Mouse (Mus musculus): Measurements from ENCODE around the gene Foxp3. TPM values are rescaled to one million over a fixed set of nuclear protein-coding genes. Genes with fewer than 3 reads are reported as not detected.

Gene Foxp3
- polyA plus RNA-seq, 1 experiment: not detected

GRCm38 (mm10) chrX:7605575-7605941, 32.1 kb downstream of the Foxp3 start:
- H3K4me3 ChIP-seq (ENCODE audit: insufficient read depth, low read depth, low read length): no peak overlapping the region
- 33% methylated on average over 8 of the region's 8 CpGs for WGBS
- no peak overlapping the region for H3K27ac ChIP-seq (ENCODE audit: insufficient read depth, low read depth, low read length)

GRCm38 (mm10) chrX:7606783-7607182, 33.3 kb downstream of the Foxp3 start, which contains the start of gene Cacna1f:
Gene Cacna1f (plus strand): TSS chrX:7607083.
- H3K4me3 ChIP-seq (ENCODE audit: insufficient read depth, low read depth, low read length): no peak within 1 kb of the TSS
- TF ChIP-seq CTCF (IDR thresholded peaks at IDR 0.05; ENCODE audit: insufficient read depth, low read depth, low read length) (no peak), POLR2A (IDR thresholded peaks at IDR 0.05; ENCODE audit: insufficient read depth, low read depth, low read length) (no peak)
- no peak within 1 kb of the TSS for H3K27ac ChIP-seq (ENCODE audit: insufficient read depth, low read depth, low read length)
- 74% methylated on average over 6 of the region's 6 CpGs for WGBS
- H3K4me1 ChIP-seq (ENCODE audit: control insufficient read depth, insufficient read depth, low read length): peaks cover 10% of the 10 kb centered on the region

More at GRCm38 (mm10) chrX:7605575-7605941, 32.1 kb downstream of the Foxp3 start:
- peaks cover 8% of the 10 kb centered on the region; the same call in 1 of the 2 replicates for H3K4me1 ChIP-seq (ENCODE audit: control insufficient read depth, insufficient read depth, low read length)
- no peak for TF ChIP-seq POLR2A (IDR thresholded peaks at IDR 0.05; ENCODE audit: insufficient read depth, low read depth, low read length)
- no peak for TF ChIP-seq CTCF (IDR thresholded peaks at IDR 0.05; ENCODE audit: insufficient read depth, low read depth, low read length)

DNA sequence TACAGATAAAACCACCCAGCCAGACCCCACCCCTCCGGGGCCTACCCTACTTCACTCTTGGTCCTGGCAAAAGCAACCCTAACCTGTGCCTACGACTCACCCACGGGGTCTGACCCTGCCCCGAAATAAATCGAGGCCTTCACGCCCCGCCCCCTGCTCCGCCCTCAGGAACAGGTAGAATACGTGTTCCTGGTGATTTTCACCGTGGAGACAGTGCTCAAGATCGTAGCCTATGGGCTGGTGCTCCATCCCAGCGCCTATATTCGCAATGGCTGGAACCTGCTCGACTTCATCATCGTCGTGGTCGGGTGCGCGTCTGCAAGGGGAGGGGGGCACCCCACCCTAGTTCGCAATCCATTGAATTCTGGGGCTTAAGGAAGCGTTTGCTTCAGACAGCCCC, 36.6 kb downstream of the Foxp3 start:
- no peak overlapping the region for H3K27ac ChIP-seq (ENCODE audit: insufficient read depth, low read depth, low read length)
- peak overlapping the region; percentile 54 for H3K4me3 ChIP-seq (ENCODE audit: insufficient read depth, low read depth, low read length)
- 22% methylated on average over 21 of the region's 21 CpGs for WGBS
- TF ChIP-seq POLR2A (IDR thresholded peaks at IDR 0.05; ENCODE audit: insufficient read depth, low read depth, low read length) (no peak), CTCF (IDR thresholded peaks at IDR 0.05; ENCODE audit: insufficient read depth, low read depth, low read length) (no peak)
- peaks cover 6% of the 10 kb centered on the region for H3K4me1 ChIP-seq (ENCODE audit: control insufficient read depth, insufficient read depth, low read length)

- WGBS: 23% methylated on average over 26 of the region's 26 CpGs
- Histone ChIP-seq H3K27ac (ENCODE audit: insufficient read depth, low read depth, low read length) (no peak overlapping the region), H3K4me1 (ENCODE audit: control insufficient read depth, insufficient read depth, low read length) (peaks cover 6% of the 10 kb centered on the region), H3K4me3 (ENCODE audit: insufficient read depth, low read depth, low read length) (peak overlapping the region; percentile 54)
- TF ChIP-seq POLR2A (IDR thresholded peaks at IDR 0.05; ENCODE audit: insufficient read depth, low read depth, low read length) (no peak), CTCF (IDR thresholded peaks at IDR 0.05; ENCODE audit: insufficient read depth, low read depth, low read length) (no peak)
Observed at GRCm38 (mm10) chrX:7610536-7611258, 37.3 kb downstream of the Foxp3 start.

GRCm38 (mm10) chrX:7617889-7618551, 44.6 kb downstream of the Foxp3 start:
- Histone ChIP-seq H3K27ac (ENCODE audit: insufficient read depth, low read depth, low read length) (no peak overlapping the region), H3K4me1 (ENCODE audit: control insufficient read depth, insufficient read depth, low read length) (no peaks in the 10 kb centered on the region), H3K4me3 (ENCODE audit: insufficient read depth, low read depth, low read length) (no peak overlapping the region)
- WGBS: 87% methylated on average over 12 of the region's 12 CpGs
- TF ChIP-seq POLR2A (IDR thresholded peaks at IDR 0.05; ENCODE audit: insufficient read depth, low read depth, low read length): no peak
- no peak for TF ChIP-seq CTCF (IDR thresholded peaks at IDR 0.05; ENCODE audit: insufficient read depth, low read depth, low read length)

DNA sequence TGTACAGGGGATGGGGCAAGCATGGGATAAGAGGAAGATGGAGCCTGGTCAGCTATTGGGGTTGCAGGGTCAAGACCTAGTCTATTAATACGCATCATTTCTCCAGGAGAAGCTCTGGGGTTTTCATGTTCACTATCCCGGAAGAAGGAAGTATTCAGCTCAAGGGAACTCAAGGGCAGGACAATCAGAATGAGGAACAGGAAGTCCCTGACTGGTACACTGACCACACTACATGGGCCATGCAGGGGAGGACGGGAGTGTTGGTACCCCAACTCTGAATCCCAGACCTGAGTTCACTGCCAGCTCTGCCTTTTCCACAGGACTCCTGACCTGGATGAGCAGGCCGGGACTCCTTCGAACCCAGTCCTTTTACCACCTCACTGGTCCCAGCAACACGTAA, 59.1 kb downstream of the Foxp3 start:
- TF ChIP-seq CTCF (IDR thresholded peaks at IDR 0.05; ENCODE audit: insufficient read depth, low read depth, low read length): no peak
- TF ChIP-seq POLR2A (IDR thresholded peaks at IDR 0.05; ENCODE audit: insufficient read depth, low read depth, low read length): no peak
- Histone ChIP-seq H3K4me1 (ENCODE audit: control insufficient read depth, insufficient read depth, low read length) (peaks cover 12% of the 10 kb centered on the region), H3K27ac (ENCODE audit: insufficient read depth, low read depth, low read length) (no peak overlapping the region), H3K4me3 (ENCODE audit: insufficient read depth, low read depth, low read length) (no peak overlapping the region)
- WGBS: 88% methylated on average over 6 of the region's 6 CpGs

GRCm38 (mm10) chrX:7635101-7635500, 61.7 kb downstream of the Foxp3 start:
- WGBS: 49% methylated on average over 3 of the region's 3 CpGs
- Histone ChIP-seq H3K27ac (ENCODE audit: insufficient read depth, low read depth, low read length) (peak overlapping the region; percentile 20), H3K4me1 (ENCODE audit: control insufficient read depth, insufficient read depth, low read length) (peaks cover 17% of the 10 kb centered on the region), H3K4me3 (ENCODE audit: insufficient read depth, low read depth, low read length) (no peak overlapping the region)
- no peak for TF ChIP-seq POLR2A (IDR thresholded peaks at IDR 0.05; ENCODE audit: insufficient read depth, low read depth, low read length)
- no peak for TF ChIP-seq CTCF (IDR thresholded peaks at IDR 0.05; ENCODE audit: insufficient read depth, low read depth, low read length)

DNA sequence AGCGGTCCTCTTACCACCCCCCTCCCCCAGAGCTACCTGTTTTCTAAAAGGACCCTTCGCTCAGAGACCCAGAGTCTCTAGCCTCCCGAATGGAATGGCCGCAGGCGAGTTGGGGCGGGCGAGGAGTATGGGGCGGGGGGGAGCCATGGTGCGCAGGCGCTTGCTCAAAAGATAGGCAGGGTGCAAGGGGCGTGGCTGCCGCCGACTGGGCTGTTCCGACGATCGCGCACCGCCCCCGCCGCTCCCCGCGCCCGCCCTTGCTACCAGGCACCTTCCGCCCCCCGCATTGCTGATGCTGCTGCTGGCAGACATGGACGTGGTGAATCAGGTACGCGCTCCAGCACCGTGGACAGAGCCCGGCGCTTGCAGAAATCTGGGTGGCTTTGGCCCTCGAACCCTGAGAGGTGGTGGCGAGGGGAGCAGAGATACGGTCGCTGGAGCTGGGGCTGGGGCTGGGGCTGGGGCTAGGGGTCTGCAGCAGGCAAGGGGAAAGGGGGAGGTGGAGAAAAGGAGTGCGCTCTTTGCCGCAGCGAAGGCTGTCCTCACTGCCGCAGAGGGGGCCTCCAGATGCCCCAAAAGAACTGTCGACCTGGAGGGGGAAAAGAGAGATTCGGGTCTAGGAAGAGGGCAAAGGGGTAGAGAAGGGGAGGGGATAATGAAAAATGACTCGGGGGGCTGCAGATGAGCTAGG, 65.1 kb downstream of the Foxp3 start, which contains the start of gene Syp:
Gene Syp (plus strand): TSS at position 71 of the 691 bp plus-strand sequence.
- peak within 1 kb of the TSS; percentile 77; the same call in 1 of the 2 replicates for H3K27ac ChIP-seq (ENCODE audit: insufficient read depth, low read depth, low read length)
- TF ChIP-seq CTCF (IDR thresholded peaks at IDR 0.05; ENCODE audit: insufficient read depth, low read depth, low read length) (no peak), POLR2A (IDR thresholded peaks at IDR 0.05; ENCODE audit: insufficient read depth, low read depth, low read length) (no peak; the same call in 1 of the 2 replicates)
- 21% methylated on average over 42 of the region's 42 CpGs for WGBS

More for the DNA sequence above, 65.1 kb downstream of the Foxp3 start, which contains the start of gene Syp:
- Histone ChIP-seq H3K4me1 (ENCODE audit: control insufficient read depth, insufficient read depth, low read length) (peaks cover 25% of the 10 kb centered on the region), H3K4me3 (ENCODE audit: insufficient read depth, low read depth, low read length) (peak within 1 kb of the TSS; percentile 68)
